Comparison of ENCODE assay signal across 19 mouse cellular contexts in genomic region chr16:31164125-31164524, GRCm38 (mm10). TPM values are rescaled to one million over a fixed set of nuclear protein-coding genes. Genes with fewer than 3 reads are reported as not detected.
A peak's percentile ranks its signal among the peaks of the same experiment; 100 is the strongest.
DNase-seq lines count a peak whose midpoint lies in the region; TF ChIP-seq lines count a peak whose summit lies in the region.
"Had no signal": no experiment of that assay in that cellular context is flagged by ENCODE, and none has a peak within 500 bp of the region (broad histone marks: within the 10 kb centered on the region; RNA-seq: fewer than 3 reads in every experiment).

No protein-coding gene starts in this region.

- no peak for TF ChIP-seq CTCF in cerebellum, adult 2 months (IDR thresholded peaks at IDR 0.05; ENCODE audit: borderline replicate concordance, insufficient read depth, low read depth, low read length)

- H3K27me3 ChIP-seq in cerebellum, adult 2 months (ENCODE audit: control insufficient read depth, insufficient read depth, low read length) = no peaks in the 10 kb centered on the region
- H3K27me3 ChIP-seq: embryonic facial prominence, embryonic 15.5 days; hindbrain, embryonic 12.5 days had no signal

- TF ChIP-seq POLR2A in cerebellum, adult 2 months (IDR thresholded peaks at IDR 0.05; ENCODE audit: borderline replicate concordance, insufficient read depth, low read length) = no peak

- 61% methylated on average over 4 of the region's 4 CpGs for WGBS in cerebellum, adult 2 months

- DNase-seq in cerebellum, adult 2 months = peak; percentile 28 to 33
- no peak for DNase-seq in cerebellum, adult 8-10 months
- DNase-seq in gastrocnemius, postnatal 10 days = peak; percentile 13
- DNase-seq in gastrocnemius, postnatal 4 days (ENCODE audit: low spot score in 2 of 2) = no peak
- DNase-seq in cerebellum, postnatal 36 days = peak; percentile 29 to 35
- DNase-seq in yolk sac, embryonic 10.5 days (ENCODE audit: low spot score) = no peak
- DNase-seq: adrenal gland, adult 8-10 months; adrenal gland, postnatal 36 days; embryo, embryonic 11 days; gastrocnemius, postnatal 14 days; heart, adult 11 months; heart, postnatal 10 days; heart, postnatal 4 days; kidney, adult 11 months; kidney, adult 9 months had no signal

- H3K4me3 ChIP-seq in cerebellum, adult 2 months (replicated peaks; ENCODE audit: insufficient read depth, low read depth, low read length) = no peak overlapping the region
- H3K4me3 ChIP-seq: embryonic facial prominence, embryonic 15.5 days; erythroblast, embryonic 14.5 days; forebrain, embryonic 10.5 days; hindbrain, embryonic 12.5 days had no signal

- H3K27ac ChIP-seq in cerebellum, adult 2 months (ENCODE audit: insufficient read depth, low read length) = no peak overlapping the region
- H3K27ac ChIP-seq: embryonic facial prominence, embryonic 15.5 days; forebrain, embryonic 10.5 days; hindbrain, embryonic 12.5 days had no signal

- peaks cover 15% of the 10 kb centered on the region; the same call in 1 of the 2 replicates for H3K4me1 ChIP-seq in cerebellum, adult 2 months (ENCODE audit: control insufficient read depth, insufficient read depth, low read length)

RNA-seq across cellular contexts. Expression of gene Acap2, which starts 36.9 kb away (rescaled TPM):
- 36.9 and 38.9 TPM in 2 replicates for polyA plus RNA-seq in cerebellum, adult 2 months (2012; rRNA removed)
- 10 to 100 TPM; 21.1 to 23.8 TPM for total RNA-seq in gastrocnemius, postnatal 10 days (2021)
- total RNA-seq in gastrocnemius, postnatal 4 days (2021) = 10 to 100 TPM; 30.5 to 34.3 TPM

Comparison
In these comparisons a context has a peak if more than half of its experiments do, and no peak if none do; other contexts are left out.
1. DNase-seq: peak in cerebellum, adult 2 months (2 of 2), gastrocnemius, postnatal 10 days (single experiment) and cerebellum, postnatal 36 days (2 of 2); none in cerebellum, adult 8-10 months (single experiment), gastrocnemius, postnatal 4 days (0 of 2) and yolk sac, embryonic 10.5 days (single experiment).